Mouse (Mus musculus) left cerebral cortex, postnatal 25 days (tissue): ENCODE results near the gene Sult1b1. TPM values are rescaled to one million over a fixed set of nuclear protein-coding genes. Genes with fewer than 3 reads are reported as not detected.
A peak's percentile ranks its signal among the peaks of the same experiment; 100 is the strongest.
"Not testable (repeated sequence)": the region's sequence is repeated elsewhere in the genome, so short reads cannot be mapped to it uniquely, and the experiment has no call there.

Experiments used
- DNase-seq, 2 experiments: peaks; one replicate each; pipeline ENCODE4 v3.0.0; 2022; ENCODE audit warnings: low spot score in 2 of 2, mixed read lengths in 1 of 2
- intact Hi-C: fragments of 180-260 bp; cut with DNase I; formaldehyde crosslinking; loops from one replicate; pipeline ENCODE4 v1.15.1; 2025
- total RNA-seq, 2 experiments: library from RNA; stranded (reverse); gene quantifications; 2 replicates each; pipeline ENCODE4 v1.2.3; 2021

Sult1b1 gene
- total RNA-seq = not detected

- intact Hi-C loops = no loop called here
- DNase-seq = no peak
These were observed at the start of gene Sult1b1 for GRCm38 (mm10) chr5:87538111-87538510. Gene Sult1b1 (minus strand): TSS chr5:87538195.

GRCm38 (mm10) chr5:87580389-87580788 lies 42.4 kb upstream of the Sult1b1 start:
- intact Hi-C loops = no loop called here
- DNase-seq = no peak

GRCm38 (mm10) chr5:87574174-87574573 lies 36.2 kb upstream of the Sult1b1 start:
- no peak for DNase-seq
- intact Hi-C loops = no loop called here

GRCm38 (mm10) chr5:87573490-87573889 lies 35.5 kb upstream of the Sult1b1 start:
- intact Hi-C loops = no loop called here
- DNase-seq = no peak

GRCm38 (mm10) chr5:87572781-87573180 lies 34.8 kb upstream of the Sult1b1 start:
- intact Hi-C loops = no loop called here
- no peak for DNase-seq

- DNase-seq = no peak
- intact Hi-C loops = no loop called here
These were observed 30.9 kb upstream of the Sult1b1 start, which contains the start of gene Sult1d1 for GRCm38 (mm10) chr5:87568845-87569244. Gene Sult1d1 (minus strand): TSS chr5:87569027.

- DNase-seq = no peak
- intact Hi-C loops = no loop called here
These were observed 29.3 kb upstream of the Sult1b1 start for GRCm38 (mm10) chr5:87567306-87567705.

GRCm38 (mm10) chr5:87562966-87563365 lies 25.0 kb upstream of the Sult1b1 start:
- no peak for DNase-seq
- intact Hi-C loops = no loop called here

- DNase-seq = no peak
- intact Hi-C loops = no loop called here
These were observed 24.5 kb upstream of the Sult1b1 start for GRCm38 (mm10) chr5:87562526-87562925.

GRCm38 (mm10) chr5:87560145-87560544 lies 22.1 kb upstream of the Sult1b1 start:
- intact Hi-C loops = no loop called here
- no peak for DNase-seq

- no peak for DNase-seq
- intact Hi-C loops = loop anchor here (5.0 kb wide), 1 partner anchor 34 kb away; no protein-coding TSS in a partner anchor
These were observed 12.9 kb upstream of the Sult1b1 start for GRCm38 (mm10) chr5:87550935-87551334.

GRCm38 (mm10) chr5:87535994-87536644 lies 1.9 kb downstream of the Sult1b1 start:
- intact Hi-C loops = no loop called here

GRCm38 (mm10) chr5:87532288-87532687 lies 5.7 kb downstream of the Sult1b1 start:
- no peak for DNase-seq
- intact Hi-C loops = no loop called here

More at GRCm38 (mm10) chr5:87535994-87536644, 1.9 kb downstream of the Sult1b1 start:
- no peak for DNase-seq

GRCm38 (mm10) chr5:87523561-87523960 lies 14.4 kb downstream of the Sult1b1 start:
- intact Hi-C loops, DNase-seq: not testable (repeated sequence)

- intact Hi-C loops = no loop called here
- DNase-seq = peak in 1 of 2 experiments; percentile 7
These were observed 32.1 kb downstream of the Sult1b1 start for GRCm38 (mm10) chr5:87505776-87506458.

GRCm38 (mm10) chr5:87502687-87503086 lies 35.3 kb downstream of the Sult1b1 start:
- intact Hi-C loops = no loop called here
- DNase-seq = no peak

- intact Hi-C loops = no loop called here
These were observed 38.7 kb downstream of the Sult1b1 start for GRCm38 (mm10) chr5:87499341-87499740.

GRCm38 (mm10) chr5:87498936-87499335 lies 39.1 kb downstream of the Sult1b1 start:
- DNase-seq = no peak
- intact Hi-C loops = no loop called here

More at GRCm38 (mm10) chr5:87499341-87499740, 38.7 kb downstream of the Sult1b1 start:
- no peak for DNase-seq

GRCm38 (mm10) chr5:87490771-87491170 lies 47.2 kb downstream of the Sult1b1 start, which contains the start of gene Ugt2a1:
Gene Ugt2a1 (minus strand): TSS chr5:87490871.
- DNase-seq = no peak

GRCm38 (mm10) chr5:87486706-87487105 lies 51.3 kb downstream of the Sult1b1 start, which contains the start of gene Gm43638:
Gene Gm43638 (minus strand): TSS chr5:87486806.
- not testable (repeated sequence) for DNase-seq

More at GRCm38 (mm10) chr5:87490771-87491170, 47.2 kb downstream of the Sult1b1 start, which contains the start of gene Ugt2a1:
- intact Hi-C loops = no loop called here

GRCm38 (mm10) chr5:87482160-87482559 lies 55.8 kb downstream of the Sult1b1 start, which contains the start of gene Ugt2a2:
Gene Ugt2a2 (minus strand): TSS chr5:87482260.
- no peak for DNase-seq
- intact Hi-C loops = no loop called here

More at GRCm38 (mm10) chr5:87486706-87487105, 51.3 kb downstream of the Sult1b1 start, which contains the start of gene Gm43638:
- intact Hi-C loops = not testable (repeated sequence)
